Mouse (Mus musculus): ENCODE results near the gene Tstd2. TPM values are rescaled to one million over a fixed set of nuclear protein-coding genes. Genes with fewer than 3 reads are reported as not detected.

The Tstd2 gene
- polyA plus RNA-seq, 1 experiment from 2014 or later: 55.6 TPM

DNA sequence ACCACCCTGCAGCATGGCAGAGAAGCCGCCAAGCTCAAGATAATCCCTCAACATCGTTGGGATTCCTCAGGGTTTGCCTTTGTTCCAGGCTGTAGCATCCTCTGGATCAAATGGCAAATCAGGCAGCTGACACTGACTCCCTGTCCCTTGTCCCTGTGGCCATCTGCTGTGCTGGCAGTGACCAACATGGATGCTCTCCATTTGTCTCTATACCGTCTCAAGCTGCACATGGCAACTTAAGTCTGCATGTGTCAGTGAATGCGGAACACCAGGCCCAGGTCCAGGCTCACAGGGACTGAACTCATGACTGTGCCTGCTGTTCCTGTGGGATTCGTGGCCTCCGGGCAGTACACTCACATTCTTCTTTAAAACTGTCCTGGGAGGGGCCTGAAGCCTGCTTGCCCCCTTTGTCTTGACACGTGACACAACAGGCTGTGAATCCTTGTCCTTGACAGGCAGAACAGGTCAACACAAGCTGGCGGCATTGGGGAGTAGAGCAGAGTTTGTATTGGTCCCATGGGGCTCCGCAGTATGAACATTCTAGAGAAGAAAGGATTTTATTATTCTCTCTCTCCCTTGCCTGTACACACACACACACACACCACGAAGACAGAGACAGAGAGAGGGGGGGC is 21.8 kb downstream of the Tstd2 start:
- ATAC-seq (replicated peaks; ENCODE audit: low FRiP score): no peak
- 64% methylated on average over 10 of the region's 10 CpGs for WGBS
- Histone ChIP-seq H3K4me2 (no peak overlapping the region), H3K27ac (no peak overlapping the region), H3K9me3 (replicated peaks) (no peaks in the 10 kb centered on the region), H3K4me3 (replicated peaks) (no peak overlapping the region), H3K4me1 (no peaks in the 10 kb centered on the region), H3K36me3 (peaks cover 90% of the 10 kb centered on the region), H3K27me3 (no peaks in the 10 kb centered on the region), H3K9ac (no peak overlapping the region)

DNA sequence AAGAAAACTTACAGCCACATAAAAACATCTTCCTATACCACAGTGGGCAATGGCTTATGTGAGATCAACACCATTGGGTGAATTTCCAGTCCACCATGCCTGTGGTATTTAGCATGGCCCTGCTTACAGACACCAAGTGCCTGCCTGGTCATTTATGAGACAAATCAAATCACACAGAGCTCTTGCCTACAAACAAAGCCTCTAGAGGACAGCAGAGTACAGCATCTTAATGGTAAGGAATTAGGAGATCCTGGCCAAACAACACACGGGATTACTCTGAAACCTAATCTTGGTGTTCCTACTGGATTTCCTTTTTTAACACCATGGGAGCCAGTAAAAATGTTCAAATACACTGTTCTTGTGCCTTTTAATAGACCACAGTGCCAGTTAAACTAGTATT is 23.2 kb downstream of the Tstd2 start:
- H3K36me3 ChIP-seq: peaks cover 76% of the 10 kb centered on the region

DNA sequence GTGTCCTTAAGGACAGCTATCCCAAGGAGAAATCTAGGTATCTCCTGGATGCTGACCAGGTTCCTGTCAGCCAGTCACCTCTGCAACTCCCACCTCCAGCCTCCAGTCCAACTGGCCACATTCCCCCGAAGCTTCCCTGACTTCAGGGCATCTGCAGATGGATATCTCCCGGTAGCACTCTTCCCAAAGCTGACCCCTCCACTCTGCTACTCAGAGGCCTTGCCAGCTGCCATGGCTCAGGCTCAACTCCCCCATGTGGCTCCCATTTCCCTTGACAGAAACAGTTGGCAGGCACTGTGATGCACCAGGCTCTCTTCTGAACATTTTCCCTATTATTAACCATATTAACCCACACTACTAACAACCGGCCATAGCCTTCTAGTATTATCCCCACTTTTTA is 27.1 kb downstream of the Tstd2 start:
- Histone ChIP-seq H3K9me3 (replicated peaks) (no peaks in the 10 kb centered on the region), H3K4me1 (no peaks in the 10 kb centered on the region), H3K4me2 (no peak overlapping the region), H3K36me3 (peaks cover 40% of the 10 kb centered on the region), H3K27me3 (no peaks in the 10 kb centered on the region), H3K9ac (no peak overlapping the region), H3K27ac (no peak overlapping the region), H3K4me3 (replicated peaks) (no peak overlapping the region)
- 38% methylated on average over 3 of the region's 3 CpGs for WGBS
- no peak for ATAC-seq (replicated peaks; ENCODE audit: low FRiP score)

More for the DNA sequence above, 23.2 kb downstream of the Tstd2 start:
- no peak overlapping the region for H3K9ac ChIP-seq
- 53% methylated on average over 1 of the region's 1 CpGs for WGBS
- H3K27ac ChIP-seq: no peak overlapping the region
- no peaks in the 10 kb centered on the region for H3K27me3 ChIP-seq
- H3K4me2 ChIP-seq: no peak overlapping the region
- no peak for ATAC-seq (replicated peaks; ENCODE audit: low FRiP score)
- H3K4me1 ChIP-seq: no peaks in the 10 kb centered on the region
- H3K4me3 ChIP-seq (replicated peaks): no peak overlapping the region
- no peaks in the 10 kb centered on the region for H3K9me3 ChIP-seq (replicated peaks)

DNA sequence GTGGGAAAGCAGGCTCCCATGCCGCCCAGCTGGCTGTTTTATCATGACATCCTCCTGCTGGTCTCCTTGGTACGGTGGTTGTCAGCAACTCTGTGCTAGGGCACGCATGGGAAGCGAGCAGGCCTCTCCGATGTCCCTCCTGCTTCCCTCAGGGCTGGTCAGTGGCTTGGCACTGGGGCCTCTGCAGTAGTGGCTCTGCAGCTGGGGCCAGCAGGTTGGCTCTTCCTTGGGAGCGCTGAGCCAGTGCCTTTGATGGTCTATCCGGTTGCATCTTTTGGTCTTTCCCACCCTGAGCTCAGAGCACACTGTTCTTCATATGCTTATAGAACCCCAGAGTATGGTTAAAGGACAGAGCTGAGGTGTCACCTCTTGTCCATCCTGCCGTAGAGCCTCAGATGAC is 28.4 kb downstream of the Tstd2 start:
- no peak for ATAC-seq (replicated peaks; ENCODE audit: low FRiP score)
- Histone ChIP-seq H3K36me3 (peaks cover 27% of the 10 kb centered on the region), H3K4me2 (no peak overlapping the region), H3K9me3 (replicated peaks) (no peaks in the 10 kb centered on the region), H3K9ac (no peak overlapping the region), H3K27ac (no peak overlapping the region), H3K27me3 (no peaks in the 10 kb centered on the region), H3K4me1 (no peaks in the 10 kb centered on the region), H3K4me3 (replicated peaks) (no peak overlapping the region)
- WGBS: 67% methylated on average over 8 of the region's 8 CpGs

DNA sequence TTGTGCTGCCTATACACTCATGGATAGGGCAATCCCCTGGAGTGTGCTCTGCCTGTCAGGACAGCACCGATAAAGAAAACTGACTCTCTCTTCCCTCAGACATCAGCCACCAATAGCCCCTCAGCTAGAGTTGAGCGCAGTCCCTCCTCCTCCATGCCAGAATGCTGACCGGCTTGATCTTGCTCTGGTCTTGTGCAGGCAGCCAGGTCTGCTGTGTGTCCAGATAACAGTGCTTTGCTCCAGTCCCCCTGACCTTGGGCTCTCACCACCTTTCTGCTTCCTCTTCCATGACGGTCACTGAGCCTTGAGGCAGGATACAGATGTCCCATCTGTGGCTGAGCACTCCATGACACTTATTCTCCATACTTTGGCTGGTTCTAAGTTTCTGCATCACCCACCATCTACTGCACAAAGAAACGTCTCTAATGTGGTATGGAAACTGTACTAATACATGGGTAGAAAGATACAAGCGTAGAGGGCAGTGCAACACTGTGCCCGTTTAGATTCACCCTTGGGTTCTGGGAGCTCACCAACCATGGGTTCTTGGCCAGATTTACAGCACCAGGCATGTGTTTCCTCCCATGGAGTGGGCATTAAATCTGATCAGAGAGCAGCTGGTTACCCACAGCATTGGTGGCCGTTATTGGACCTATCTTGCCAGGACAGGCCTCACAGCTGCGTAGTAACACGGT is 36.3 kb downstream of the Tstd2 start:
- ATAC-seq (replicated peaks; ENCODE audit: low FRiP score): no peak
- H3K27me3 ChIP-seq: no peaks in the 10 kb centered on the region
- WGBS: 84% methylated on average over 10 of the region's 10 CpGs
- H3K9ac ChIP-seq: no peak overlapping the region
- no peaks in the 10 kb centered on the region for H3K36me3 ChIP-seq
- no peak overlapping the region for H3K4me2 ChIP-seq
- peak overlapping the region; percentile 59 for H3K27ac ChIP-seq
- peaks cover 33% of the 10 kb centered on the region for H3K4me1 ChIP-seq
- no peak overlapping the region for H3K4me3 ChIP-seq (replicated peaks)
- no peaks in the 10 kb centered on the region for H3K9me3 ChIP-seq (replicated peaks)

DNA sequence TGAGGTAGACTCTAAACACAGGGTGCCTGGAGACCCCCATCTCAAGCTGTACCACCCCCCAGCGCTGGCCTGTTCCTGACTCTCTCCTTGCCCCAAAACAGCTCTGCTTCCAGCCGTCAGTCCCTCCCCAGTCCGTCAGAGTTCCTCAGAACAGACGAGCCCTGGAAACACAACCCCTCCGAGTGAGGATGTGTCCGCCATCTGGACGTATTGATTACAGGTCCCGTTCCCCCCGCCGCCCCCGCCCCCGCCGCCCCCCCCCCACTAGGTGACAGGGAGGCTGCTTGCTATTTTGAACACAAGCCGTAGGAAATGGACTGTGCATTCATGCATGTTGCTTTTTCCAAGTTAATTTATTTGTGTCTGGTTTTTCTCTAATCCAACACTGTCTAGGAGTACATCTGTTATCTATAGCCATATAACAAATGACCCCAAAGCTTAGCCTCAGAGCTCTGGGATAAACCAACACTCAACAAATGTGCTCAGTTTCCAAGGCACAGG is 37.2 kb downstream of the Tstd2 start:
- peak; percentile 66 for ATAC-seq (replicated peaks; ENCODE audit: low FRiP score)
- no peaks in the 10 kb centered on the region for H3K27me3 ChIP-seq
- no peaks in the 10 kb centered on the region for H3K9me3 ChIP-seq (replicated peaks)
- H3K4me2 ChIP-seq: peak overlapping the region; percentile 26; the same call in 1 of the 2 replicates
- WGBS: 10% methylated on average over 14 of the region's 14 CpGs
- no peaks in the 10 kb centered on the region for H3K36me3 ChIP-seq
- peak overlapping the region; percentile 92 for H3K27ac ChIP-seq
- H3K4me3 ChIP-seq (replicated peaks): no peak overlapping the region
- peaks cover 33% of the 10 kb centered on the region for H3K4me1 ChIP-seq
- no peak overlapping the region for H3K9ac ChIP-seq

DNA sequence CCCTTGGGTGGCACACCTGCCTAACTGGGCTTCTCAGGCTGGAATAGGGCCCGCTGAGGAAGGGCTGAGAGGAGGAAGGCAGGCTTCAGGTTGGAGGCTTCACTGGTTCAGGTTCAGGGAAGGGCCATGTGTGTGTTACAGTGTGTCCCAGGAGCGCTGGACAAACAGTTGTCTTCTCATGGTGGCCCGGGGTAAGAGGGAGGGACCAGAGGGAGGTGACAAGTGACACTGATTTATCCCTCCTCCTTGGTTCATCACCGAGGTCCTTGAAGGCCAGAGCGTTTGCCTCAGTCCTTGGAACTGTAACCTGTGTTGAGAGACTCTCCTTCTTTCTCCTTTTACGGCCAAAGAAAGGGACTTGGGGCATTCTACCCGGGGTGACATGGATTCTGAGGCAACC is 38.0 kb downstream of the Tstd2 start:
- Histone ChIP-seq H3K9ac (no peak overlapping the region), H3K27ac (peak overlapping the region; percentile 92), H3K4me3 (replicated peaks) (no peak overlapping the region), H3K9me3 (replicated peaks) (no peaks in the 10 kb centered on the region), H3K36me3 (no peaks in the 10 kb centered on the region), H3K4me1 (peaks cover 33% of the 10 kb centered on the region), H3K27me3 (no peaks in the 10 kb centered on the region), H3K4me2 (peak overlapping the region; percentile 26; the same call in 1 of the 2 replicates)
- WGBS: 25% methylated on average over 7 of the region's 7 CpGs
- ATAC-seq (replicated peaks; ENCODE audit: low FRiP score): peak; percentile 72

DNA sequence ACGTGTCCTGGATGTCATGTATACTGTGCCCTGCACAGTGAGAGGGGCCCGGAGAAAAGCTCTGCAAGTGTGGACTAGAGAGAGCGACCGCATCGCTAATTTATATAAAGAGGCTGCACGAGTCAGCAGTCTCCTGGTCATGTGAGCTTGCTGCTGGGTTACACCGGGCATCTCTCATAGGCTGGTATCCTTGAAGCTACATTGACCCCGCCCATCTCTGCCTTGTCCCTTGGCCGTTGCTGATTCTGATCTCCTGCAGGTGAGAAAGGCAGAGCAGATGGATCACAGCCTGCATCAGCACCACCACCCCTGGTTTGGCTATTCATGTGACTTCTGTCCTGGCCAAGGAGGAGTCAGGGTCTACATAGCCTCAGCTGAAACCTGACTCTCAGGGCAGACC is 39.4 kb downstream of the Tstd2 start:
- Histone ChIP-seq H3K4me1 (peaks cover 36% of the 10 kb centered on the region), H3K9ac (no peak overlapping the region), H3K27ac (no peak overlapping the region), H3K4me2 (no peak overlapping the region), H3K36me3 (no peaks in the 10 kb centered on the region), H3K9me3 (replicated peaks) (no peaks in the 10 kb centered on the region), H3K27me3 (no peaks in the 10 kb centered on the region), H3K4me3 (replicated peaks) (no peak overlapping the region)
- 59% methylated on average over 9 of the region's 9 CpGs for WGBS
- no peak for ATAC-seq (replicated peaks; ENCODE audit: low FRiP score)

DNA sequence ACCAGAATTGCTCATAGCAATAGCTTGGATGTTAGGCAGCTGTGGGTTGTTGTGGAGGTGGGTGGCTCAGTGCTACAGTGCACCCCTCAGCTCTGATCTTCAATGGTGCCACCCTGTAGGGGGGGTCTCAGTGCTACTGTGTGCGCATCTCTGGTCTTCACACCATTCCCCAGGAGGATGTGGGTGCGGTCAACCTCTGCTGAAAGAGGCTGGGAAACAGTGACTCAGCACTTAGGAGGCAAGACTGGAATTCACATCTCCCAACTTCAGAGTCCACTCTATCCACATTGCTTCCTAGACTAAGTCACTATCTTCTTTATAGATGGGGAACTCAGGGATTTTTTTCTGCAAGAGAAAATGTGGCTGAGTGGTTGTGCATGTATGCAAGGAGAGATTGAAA is 40.9 kb downstream of the Tstd2 start:
- H3K4me3 ChIP-seq (replicated peaks): no peak overlapping the region
- H3K9ac ChIP-seq: no peak overlapping the region
- H3K27ac ChIP-seq: no peak overlapping the region
- H3K36me3 ChIP-seq: no peaks in the 10 kb centered on the region
- WGBS: 81% methylated on average over 2 of the region's 2 CpGs
- no peaks in the 10 kb centered on the region for H3K27me3 ChIP-seq
- ATAC-seq (replicated peaks; ENCODE audit: low FRiP score): no peak
- no peak overlapping the region for H3K4me2 ChIP-seq
- peaks cover 32% of the 10 kb centered on the region for H3K4me1 ChIP-seq
- H3K9me3 ChIP-seq (replicated peaks): no peaks in the 10 kb centered on the region

DNA sequence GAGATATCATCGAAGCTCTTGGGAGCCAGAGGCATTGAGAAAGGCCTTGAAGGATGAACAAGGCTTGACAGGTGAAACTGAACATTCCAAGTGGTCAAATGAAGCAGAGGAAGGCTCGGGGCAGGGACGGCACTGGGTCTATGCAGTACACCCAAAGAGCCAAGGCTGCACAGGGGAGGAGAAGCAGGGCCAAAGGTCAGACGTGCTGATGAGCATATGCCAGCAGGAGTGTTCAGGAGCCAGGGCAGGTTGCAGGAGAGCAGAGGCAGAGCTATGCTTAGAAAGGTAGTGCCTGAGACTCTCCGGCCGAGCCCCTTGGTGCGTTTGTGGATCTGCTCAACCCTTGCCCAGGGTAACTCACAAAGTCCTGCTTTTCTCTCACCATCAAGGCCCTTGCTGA is 41.9 kb downstream of the Tstd2 start:
- H3K4me2 ChIP-seq: no peak overlapping the region
- WGBS: 86% methylated on average over 7 of the region's 7 CpGs
- no peak for ATAC-seq (replicated peaks; ENCODE audit: low FRiP score)
- no peak overlapping the region for H3K27ac ChIP-seq
- no peaks in the 10 kb centered on the region for H3K9me3 ChIP-seq (replicated peaks)
- no peak overlapping the region for H3K9ac ChIP-seq
- no peaks in the 10 kb centered on the region for H3K27me3 ChIP-seq
- no peak overlapping the region for H3K4me3 ChIP-seq (replicated peaks)
- peaks cover 35% of the 10 kb centered on the region for H3K4me1 ChIP-seq
- no peaks in the 10 kb centered on the region for H3K36me3 ChIP-seq

DNA sequence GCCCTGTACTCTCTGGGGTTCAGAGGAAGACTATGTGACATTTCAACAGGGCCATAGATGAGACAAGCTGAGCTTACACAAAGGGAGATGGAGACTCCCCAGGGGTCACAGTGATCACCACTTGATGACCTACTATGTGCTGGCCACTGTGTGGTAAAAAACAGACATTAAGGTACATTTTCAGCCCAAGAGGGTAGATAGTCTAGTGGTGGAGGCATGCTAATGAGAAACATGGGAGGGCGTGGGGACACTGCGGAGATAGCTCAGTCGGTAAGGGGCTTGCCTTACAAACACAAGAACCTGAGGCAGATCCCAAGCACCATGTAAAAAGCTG is 42.7 kb downstream of the Tstd2 start:
- ATAC-seq (replicated peaks; ENCODE audit: low FRiP score): no peak
- Histone ChIP-seq H3K4me1 (peaks cover 27% of the 10 kb centered on the region), H3K9ac (no peak overlapping the region)

DNA sequence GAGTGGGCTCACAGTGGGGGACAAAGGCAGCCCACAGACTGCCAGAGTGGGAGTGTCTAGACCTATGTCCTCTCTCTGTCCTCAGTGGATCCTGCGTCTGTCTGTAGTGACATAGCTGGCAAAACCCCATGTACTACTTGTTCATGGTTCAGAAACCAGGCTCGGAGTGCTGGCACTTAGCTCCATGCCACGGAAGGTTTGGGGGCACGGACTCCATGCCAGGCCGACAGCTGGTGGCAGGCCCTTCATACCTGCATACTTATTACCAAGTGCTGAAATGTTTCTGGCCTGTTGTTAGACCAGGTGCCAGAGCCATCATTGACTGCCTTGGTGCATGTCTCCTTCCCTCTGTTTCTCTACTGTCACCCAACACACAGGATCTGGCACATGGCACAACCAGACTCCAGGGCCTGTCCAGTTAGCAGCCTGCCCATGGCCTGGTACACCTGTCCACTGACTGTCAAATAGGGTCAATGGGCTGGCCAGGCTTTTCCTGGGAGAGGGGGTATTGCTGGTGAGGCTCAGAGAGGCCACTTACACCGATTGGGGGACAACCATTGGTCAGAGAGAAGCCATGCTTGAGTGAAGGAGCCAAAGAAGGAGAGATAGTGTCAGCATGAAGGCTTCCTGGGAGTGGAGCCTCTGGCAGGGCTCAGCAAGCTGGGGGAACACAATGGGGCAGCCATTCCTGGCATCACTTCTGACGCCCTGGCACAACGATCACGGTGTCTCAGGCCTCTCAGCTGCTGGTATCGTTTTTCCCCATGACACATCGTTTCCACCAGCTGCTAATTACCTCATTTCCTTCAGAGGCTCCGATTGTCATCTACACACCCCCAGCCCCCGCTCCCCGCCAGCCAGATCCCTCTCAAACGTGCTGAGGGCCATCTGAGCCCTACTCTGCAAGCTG is 43.3 kb downstream of the Tstd2 start:
- H3K9me3 ChIP-seq (replicated peaks): no peaks in the 10 kb centered on the region
- ATAC-seq (replicated peaks; ENCODE audit: low FRiP score): no peak
- H3K36me3 ChIP-seq: no peaks in the 10 kb centered on the region
- H3K27me3 ChIP-seq: no peaks in the 10 kb centered on the region
- 54% methylated on average over 15 of the region's 15 CpGs for WGBS
- H3K4me3 ChIP-seq (replicated peaks): no peak overlapping the region
- H3K4me1 ChIP-seq: peaks cover 21% of the 10 kb centered on the region; the same call in 1 of the 2 replicates
- no peak overlapping the region for H3K27ac ChIP-seq
- no peak overlapping the region for H3K9ac ChIP-seq
- H3K4me2 ChIP-seq: no peak overlapping the region

More for the DNA sequence above, 42.7 kb downstream of the Tstd2 start:
- no peaks in the 10 kb centered on the region for H3K27me3 ChIP-seq
- WGBS: 96% methylated on average over 3 of the region's 3 CpGs
- H3K27ac ChIP-seq: no peak overlapping the region
- no peak overlapping the region for H3K4me2 ChIP-seq
- H3K9me3 ChIP-seq (replicated peaks): no peaks in the 10 kb centered on the region
- H3K36me3 ChIP-seq: no peaks in the 10 kb centered on the region
- H3K4me3 ChIP-seq (replicated peaks): no peak overlapping the region

All from kidney, embryonic 15.5 days (tissue).